Mouse (Mus musculus) ovary, postnatal 36 days (tissue): Measurements from ENCODE around the gene Serpina3i.

ENCODE experiments used
- DNase-seq: peaks from one replicate; pipeline ENCODE4 v3.0.0; 2022; ENCODE audit warnings: low spot score, mixed read lengths

The Serpina3i gene

GRCm38 (mm10) chr12:104293963-104294362 is 31.0 kb downstream of the Serpina3i start:
- DNase-seq = no peak

DNA sequence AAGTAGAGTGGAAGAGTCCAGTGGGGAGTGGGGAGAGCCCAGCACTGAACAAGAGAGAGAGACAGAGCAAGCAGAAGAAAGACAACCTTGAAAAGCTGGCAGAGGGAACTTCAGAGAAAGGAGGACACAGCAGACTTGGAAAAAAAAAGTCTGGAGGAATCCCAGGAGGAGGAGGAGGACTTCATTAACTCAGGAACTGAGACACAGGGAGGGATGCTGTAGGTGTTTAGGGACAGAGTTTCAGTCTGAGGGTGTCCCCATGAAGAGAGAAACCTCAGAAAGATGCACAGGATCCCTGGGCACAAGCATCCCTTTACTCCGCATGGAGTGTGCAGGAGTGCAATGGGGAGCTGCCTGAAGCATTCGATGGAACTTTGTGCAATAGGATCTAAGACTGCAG is 35.1 kb downstream of the Serpina3i start:
- DNase-seq = no peak

DNA sequence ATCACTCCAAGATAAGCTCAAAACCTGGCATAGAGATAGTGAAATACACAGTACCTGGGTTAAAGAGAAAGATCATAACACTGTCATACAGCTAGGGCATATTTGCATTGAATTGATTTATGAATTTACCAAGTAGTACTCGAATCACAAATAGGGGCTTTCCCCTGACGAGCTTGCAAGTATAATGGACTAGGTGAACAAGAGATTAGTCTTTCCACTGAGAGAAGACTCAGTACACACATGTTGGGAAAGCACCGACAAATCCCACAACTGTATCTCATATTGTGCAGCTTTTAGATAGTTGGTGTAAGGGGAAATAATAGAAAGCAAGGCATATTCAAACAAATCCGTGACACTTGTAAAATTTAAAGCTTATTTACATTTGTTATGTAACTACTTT is 43.1 kb downstream of the Serpina3i start:
- no peak for DNase-seq

- DNase-seq = no peak
Observed at GRCm38 (mm10) chr12:104314253-104314652, 51.3 kb downstream of the Serpina3i start, which contains the start of gene Serpina3j. TSS of gene Serpina3j (plus strand) at chr12:104314553.
